Mouse (Mus musculus) spleen, embryonic (tissue): ENCODE measurements around the gene Zfp106.
"Not testable (repeated sequence)": the region's sequence is repeated elsewhere in the genome, so short reads cannot be mapped to it uniquely, and the experiment has no call there.

Experiments
- CTCF ChIA-PET: fragments of 350-600 bp; sonication (Branson Sonifier 250); formaldehyde crosslinking; loops from one replicate; lab custom pipeline; 2022; lab: Charles Lee

Gene Zfp106

GRCm38 (mm10) chr2:120563235-120563990 lies at the start of gene Zfp106:
Gene Zfp106 (minus strand): TSS chr2:120563843.
- CTCF ChIA-PET = no interaction called here

GRCm38 (mm10) chr2:120608830-120609723 lies 45.4 kb upstream of the Zfp106 start, which contains the start of the genes Haus2 and Lrrc57:
Gene Haus2 (plus strand): TSS chr2:120609383.
Gene Lrrc57 (minus strand): TSS chr2:120609520.
- CTCF ChIA-PET = no interaction called here

GRCm38 (mm10) chr2:120606021-120606690 lies 42.5 kb upstream of the Zfp106 start:
- CTCF ChIA-PET = no interaction called here

- CTCF ChIA-PET = no interaction called here
Measured at GRCm38 (mm10) chr2:120599506-120599905, 35.9 kb upstream of the Zfp106 start.

GRCm38 (mm10) chr2:120597734-120598133 lies 34.1 kb upstream of the Zfp106 start:
- CTCF ChIA-PET = interaction anchor here (0.6 kb wide), 1 partner anchor 62 kb away, joined by 10 read pairs; no protein-coding TSS in a partner anchor

GRCm38 (mm10) chr2:120592227-120592626 lies 28.6 kb upstream of the Zfp106 start:
- CTCF ChIA-PET = interaction anchor here (0.7 kb wide), 1 partner anchor 19 kb away, joined by 7 read pairs; no protein-coding TSS in a partner anchor

GRCm38 (mm10) chr2:120589759-120590158 lies 26.1 kb upstream of the Zfp106 start:
- CTCF ChIA-PET = interaction anchor here (0.5 to 0.6 kb wide), 2 partner anchors 54 to 127 kb away, joined by 3 to 9 read pairs; no protein-coding TSS in a partner anchor

GRCm38 (mm10) chr2:120578286-120578685 lies 14.6 kb upstream of the Zfp106 start:
- CTCF ChIA-PET = no interaction called here

GRCm38 (mm10) chr2:120577799-120578198 lies 14.2 kb upstream of the Zfp106 start:
- CTCF ChIA-PET = interaction anchor here (0.5 kb wide), 1 partner anchor 12 kb away, joined by 3 read pairs; no protein-coding TSS in a partner anchor

- CTCF ChIA-PET = no interaction called here
Measured at GRCm38 (mm10) chr2:120575978-120576377, 12.3 kb upstream of the Zfp106 start.

- CTCF ChIA-PET = no interaction called here
Measured at GRCm38 (mm10) chr2:120575121-120575520, 11.5 kb upstream of the Zfp106 start.

GRCm38 (mm10) chr2:120572161-120572560 lies 8.5 kb upstream of the Zfp106 start:
- CTCF ChIA-PET = not testable (repeated sequence)

GRCm38 (mm10) chr2:120571081-120571480 lies 7.4 kb upstream of the Zfp106 start:
- CTCF ChIA-PET = interaction anchor here (0.6 to 0.7 kb wide), 2 partner anchors 284 to 395 kb away, joined by 3 read pairs; no protein-coding TSS in a partner anchor

GRCm38 (mm10) chr2:120567798-120568320 lies 4.2 kb upstream of the Zfp106 start:
- CTCF ChIA-PET = interaction anchor here (0.6 kb wide), 1 partner anchor 41 kb away, joined by 7 read pairs; no protein-coding TSS in a partner anchor

GRCm38 (mm10) chr2:120566886-120567797 lies 3.5 kb upstream of the Zfp106 start, which contains the start of gene Snap23:
Gene Snap23 (plus strand): TSS chr2:120567671.
- CTCF ChIA-PET = no interaction called here

- CTCF ChIA-PET = no interaction called here
Measured at GRCm38 (mm10) chr2:120565363-120565762, 1.7 kb upstream of the Zfp106 start.

GRCm38 (mm10) chr2:120564548-120565188 lies 1.0 kb upstream of the Zfp106 start:
- CTCF ChIA-PET = not testable (repeated sequence)

- CTCF ChIA-PET = no interaction called here
Measured at GRCm38 (mm10) chr2:120562859-120563234, 796 bp downstream of the Zfp106 start.

GRCm38 (mm10) chr2:120561524-120561923 lies 2.1 kb downstream of the Zfp106 start:
- CTCF ChIA-PET = no interaction called here
